Mouse (Mus musculus) cerebellum, adult (tissue): Measurements from ENCODE around the gene Olfr1122.
"Not testable (repeated sequence)": the region's sequence is repeated elsewhere in the genome, so short reads cannot be mapped to it uniquely, and the experiment has no call there.

Experiments
- ATAC-seq: cut with Nextera tagmentation; 2 replicates; pipeline ENCODE4 v1.9.2; 2017; ENCODE audit warnings: mild to moderate bottlenecking, moderate library complexity, mixed read lengths; ENCODE audit not compliant: insufficient number of reproducible peaks, low FRiP score, low TSS enrichment

Gene Olfr1122

GRCm38 (mm10) chr2:87385549-87385948 is at the start of gene Olfr1122:
Gene Olfr1122, plus strand, starts transcription at chr2:87385849.
- no peak for ATAC-seq

DNA sequence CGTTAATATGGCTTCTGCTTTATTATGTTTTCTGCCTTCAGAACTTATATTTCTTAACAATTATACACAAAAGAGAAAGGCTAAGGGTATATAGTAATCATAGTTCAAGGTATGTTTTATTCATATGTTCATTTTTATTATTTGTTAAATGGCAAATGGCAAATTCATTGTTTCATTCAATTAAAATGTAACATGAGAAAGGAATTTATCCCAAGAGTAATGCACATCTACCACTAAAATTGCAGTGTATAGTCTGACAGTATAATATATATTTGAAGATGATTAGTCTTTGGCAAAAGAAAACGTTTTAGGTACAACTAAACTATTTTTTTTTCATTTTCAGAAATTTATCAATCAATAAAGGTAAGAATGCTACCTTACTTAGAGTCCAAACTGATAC is 31.1 kb upstream of the Olfr1122 start, which contains the start of gene Olfr1120:
Olfr1120 (plus strand) TSS at position 301 of the 400 bp plus-strand sequence.
- no peak for ATAC-seq

- not testable (repeated sequence) for ATAC-seq
Observed at GRCm38 (mm10) chr2:87360121-87360520, 25.5 kb upstream of the Olfr1122 start.

- ATAC-seq: no peak
Observed at GRCm38 (mm10) chr2:87369595-87369994, 16.1 kb upstream of the Olfr1122 start, which contains the start of gene Olfr1121. Gene Olfr1121, plus strand, starts transcription at chr2:87369895.

DNA sequence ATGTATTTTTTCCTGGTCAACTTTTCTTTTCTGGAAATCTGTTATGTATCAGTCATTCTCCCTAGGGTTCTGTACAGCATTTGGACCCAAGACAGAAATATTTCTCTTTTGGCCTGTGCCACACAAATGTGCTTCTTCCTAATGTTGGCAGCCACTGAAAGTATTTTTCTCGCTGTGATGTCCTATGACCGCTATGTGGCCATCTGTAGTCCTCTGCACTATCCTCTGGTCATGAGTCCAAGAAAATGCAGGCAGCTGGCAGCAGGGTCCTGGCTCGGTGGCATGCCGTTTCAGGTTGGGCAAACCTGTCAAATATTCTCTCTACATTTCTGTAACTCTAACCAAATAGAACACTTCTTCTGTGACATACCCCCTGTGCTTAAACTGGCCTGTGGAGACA is 13.9 kb upstream of the Olfr1122 start:
- ATAC-seq: peak; percentile 97

DNA sequence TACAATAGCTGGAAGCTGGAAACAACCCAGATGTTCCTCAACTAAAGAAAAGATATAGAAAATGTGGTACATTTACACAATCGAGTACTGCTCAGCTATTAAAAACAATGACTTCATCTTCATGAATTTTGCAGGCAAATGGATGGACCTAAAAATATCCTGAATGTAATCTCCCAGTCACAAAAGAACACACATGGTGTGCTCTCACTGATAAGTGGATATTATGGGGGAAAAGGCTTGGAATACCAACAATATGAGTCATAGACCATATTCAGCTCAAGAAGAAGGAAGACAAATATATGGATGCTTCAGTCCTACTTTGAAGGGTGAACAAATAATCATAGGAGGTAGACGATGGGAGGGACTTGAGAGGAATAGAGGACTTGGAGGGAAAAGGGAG is 1.7 kb upstream of the Olfr1122 start:
- no peak for ATAC-seq

- not testable (repeated sequence) for ATAC-seq
Observed at GRCm38 (mm10) chr2:87393605-87394004, 8.0 kb downstream of the Olfr1122 start.

DNA sequence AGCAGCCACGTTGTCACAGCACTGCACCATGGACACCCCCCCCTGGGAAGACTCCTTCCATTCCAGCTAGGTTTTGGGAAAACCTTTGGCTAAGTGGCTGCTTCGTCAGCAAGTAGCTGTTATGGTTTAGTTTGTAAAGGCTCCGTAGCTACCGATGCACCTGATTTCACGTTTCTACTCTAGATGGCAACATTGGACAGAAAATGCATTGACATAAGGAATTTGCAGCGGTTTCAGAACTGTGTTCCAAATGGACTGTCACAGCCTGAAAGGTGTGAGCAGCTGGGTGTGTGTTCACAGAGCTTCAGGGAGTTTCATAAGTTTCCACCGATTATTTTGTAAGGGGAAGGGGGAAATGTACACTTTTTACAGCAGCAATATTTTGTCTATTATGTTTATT is 9.0 kb downstream of the Olfr1122 start:
- not testable (repeated sequence) for ATAC-seq

- no peak for ATAC-seq
Observed at GRCm38 (mm10) chr2:87416335-87416734, 30.7 kb downstream of the Olfr1122 start, which contains the start of gene Olfr1123. Gene Olfr1123, plus strand, starts transcription at chr2:87416635.

- ATAC-seq: no peak
Observed at GRCm38 (mm10) chr2:87429975-87430374, 44.3 kb downstream of the Olfr1122 start, which contains the start of gene Olfr1124. Gene Olfr1124, plus strand, starts transcription at chr2:87430275.

GRCm38 (mm10) chr2:87437731-87438130 is 52.1 kb downstream of the Olfr1122 start:
- no peak for ATAC-seq
